Mouse (Mus musculus) layer of hippocampus, adult 2 months (tissue): Measurements from ENCODE around the gene Ptprg. TPM values are rescaled to one million over a fixed set of nuclear protein-coding genes. Genes with fewer than 3 reads are reported as not detected.
"Not testable (repeated sequence)": the region's sequence is repeated elsewhere in the genome, so short reads cannot be mapped to it uniquely, and the experiment has no call there.

Experiments
- DNase-seq, 2 experiments: peaks; one replicate each; pipeline ENCODE4 v3.0.0; 2022; ENCODE audit warnings: low spot score in 2 of 2
- H3K27ac ChIP-seq: fragments of 200-600 bp; 2 replicates; pipeline ENCODE4 v1.8.1; 2022
- H3K4me3 ChIP-seq: fragments of 200-600 bp; 2 replicates; pipeline ENCODE4 v1.8.1; 2022; ENCODE audit warnings: mild to moderate bottlenecking
- CTCF ChIP-seq: fragments of 200-600 bp; conservative IDR thresholded peaks from 2 replicates; pipeline ENCODE4 v1.8.1; 2022; ENCODE audit warnings: antibody characterized with exemption, mild to moderate bottlenecking, moderate library complexity
- total RNA-seq, 2 experiments: library from RNA; stranded (reverse); gene quantifications; 2 replicates each; pipeline ENCODE4 v1.2.3; 2021

The Ptprg gene
- total RNA-seq, 2 experiments from 2014 or later = 106 to 112 TPM

GRCm38 (mm10) chr14:11938912-11939311 lies 385.6 kb downstream of the Ptprg start:
- TF ChIP-seq CTCF = no peak
- H3K27ac ChIP-seq = no peak overlapping the region
- no peak overlapping the region for H3K4me3 ChIP-seq
- no peak for DNase-seq

GRCm38 (mm10) chr14:11941989-11942514 lies 388.7 kb downstream of the Ptprg start:
- Histone ChIP-seq H3K4me3 (no peak overlapping the region), H3K27ac (no peak overlapping the region)
- no peak for TF ChIP-seq CTCF
- no peak for DNase-seq

- no peak overlapping the region for H3K4me3 ChIP-seq
- no peak for DNase-seq
- no peak overlapping the region for H3K27ac ChIP-seq
- TF ChIP-seq CTCF = no peak
Observed at GRCm38 (mm10) chr14:11950379-11950778, 397.0 kb downstream of the Ptprg start.

- H3K4me3 ChIP-seq = no peak overlapping the region
- no peak for DNase-seq
Observed at GRCm38 (mm10) chr14:11955020-11955882, 401.9 kb downstream of the Ptprg start.

GRCm38 (mm10) chr14:11960269-11961121 lies 407.2 kb downstream of the Ptprg start:
- H3K4me3 ChIP-seq = no peak overlapping the region
- no peak for TF ChIP-seq CTCF
- no peak overlapping the region for H3K27ac ChIP-seq
- peak; percentile 19 to 55 for DNase-seq

More at GRCm38 (mm10) chr14:11955020-11955882, 401.9 kb downstream of the Ptprg start:
- TF ChIP-seq CTCF = no peak
- H3K27ac ChIP-seq = no peak overlapping the region

GRCm38 (mm10) chr14:11962101-11962500 lies 408.8 kb downstream of the Ptprg start:
- no peak for DNase-seq
- no peak for TF ChIP-seq CTCF
- H3K4me3 ChIP-seq = no peak overlapping the region
- no peak overlapping the region for H3K27ac ChIP-seq

- no peak overlapping the region for H3K27ac ChIP-seq
- H3K4me3 ChIP-seq = no peak overlapping the region
- TF ChIP-seq CTCF = no peak
- no peak for DNase-seq
Observed at GRCm38 (mm10) chr14:11962561-11962960, 409.2 kb downstream of the Ptprg start.

- Histone ChIP-seq H3K4me3 (no peak overlapping the region), H3K27ac (no peak overlapping the region)
- DNase-seq = no peak
- no peak for TF ChIP-seq CTCF
Observed at GRCm38 (mm10) chr14:11963791-11964190, 410.5 kb downstream of the Ptprg start.

GRCm38 (mm10) chr14:11964326-11964725 lies 411.0 kb downstream of the Ptprg start:
- H3K4me3 ChIP-seq, DNase-seq, H3K27ac ChIP-seq: not testable (repeated sequence)

GRCm38 (mm10) chr14:11965878-11966277 lies 412.5 kb downstream of the Ptprg start:
- H3K4me3 ChIP-seq = no peak overlapping the region
- H3K27ac ChIP-seq = no peak overlapping the region
- DNase-seq = no peak
- no peak for TF ChIP-seq CTCF

GRCm38 (mm10) chr14:11981764-11982163 lies 428.4 kb downstream of the Ptprg start:
- no peak for TF ChIP-seq CTCF
- H3K4me3 ChIP-seq = no peak overlapping the region
- H3K27ac ChIP-seq = no peak overlapping the region
- no peak for DNase-seq

GRCm38 (mm10) chr14:11983031-11983430 lies 429.7 kb downstream of the Ptprg start:
- Histone ChIP-seq H3K4me3 (no peak overlapping the region), H3K27ac (no peak overlapping the region)
- TF ChIP-seq CTCF = no peak
- no peak for DNase-seq

GRCm38 (mm10) chr14:11984086-11984485 lies 430.8 kb downstream of the Ptprg start:
- TF ChIP-seq CTCF = no peak
- no peak overlapping the region for H3K27ac ChIP-seq
- no peak for DNase-seq
- H3K4me3 ChIP-seq = no peak overlapping the region
